Mouse (Mus musculus): Measurements from ENCODE around the gene Filip1. TPM values are rescaled to one million over a fixed set of nuclear protein-coding genes. Genes with fewer than 3 reads are reported as not detected.

The Filip1 gene
- total and polyA plus RNA-seq, 3 experiments = 0.71 to 1.5 (median 1.3) TPM

DNA sequence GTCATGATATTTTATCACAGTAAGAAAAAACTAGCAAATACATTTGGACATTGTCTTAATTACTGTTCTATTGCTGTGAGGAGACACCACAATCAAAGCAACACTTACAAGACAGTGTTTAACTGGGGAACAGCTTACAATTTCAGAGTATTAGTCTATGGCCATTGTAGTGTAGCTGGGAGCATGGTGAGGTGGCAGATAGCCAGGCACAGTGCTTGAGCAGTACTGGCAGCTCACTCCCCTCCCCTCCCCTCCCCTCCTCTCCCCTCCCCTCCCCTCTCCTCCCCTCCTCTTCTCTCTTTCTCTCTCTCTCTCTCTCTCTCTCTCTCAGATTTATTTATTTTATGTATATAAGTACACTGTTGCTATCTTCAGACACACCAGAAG, 25.3 kb upstream of the Filip1 start:
- H3K27me3 ChIP-seq (replicated peaks) = no peaks in the 10 kb centered on the region
- no peak for TF ChIP-seq GABPA (IDR thresholded peaks at IDR 0.05; ENCODE audit: insufficient replicate concordance, low read depth, low read length)
- H3K36me3 ChIP-seq (replicated peaks in 1 of 2; ENCODE audit: control insufficient read depth in 1 of 2, insufficient read depth in 1 of 2, low read length in 1 of 2) = no peaks in the 10 kb centered on the region
- H3K4me3 ChIP-seq (replicated peaks in 1 of 3; ENCODE audit: low read depth in 2 of 3, low read length in 2 of 3, poor library complexity in 1 of 3) = no peak overlapping the region
- dilution Hi-C loops (cut with MboI; ENCODE audit: extremely low pct_ligation_motif_present, extremely low pct_unique_long_range_greater_than_20kb, low sequenced_read_pairs) (no loop called here), in situ Hi-C loops (cut with MboI; ENCODE audit: low pct_ligation_motif_present, low pct_unique_long_range_greater_than_20kb, low sequenced_read_pairs) (no loop called here)
- H3K9ac ChIP-seq (ENCODE audit: insufficient read depth, low read depth) = no peak overlapping the region
- DNase-seq (ENCODE audit: extremely low read depth) = no peak
- H3K4me1 ChIP-seq (ENCODE audit: control insufficient read depth in 1 of 2, insufficient read depth in 2 of 2) = peaks cover 0 to 5% of the 10 kb centered on the region in 2 experiments; a peak in 2 of 4 replicates
- H3K79me2 ChIP-seq (replicated peaks; ENCODE audit: control insufficient read depth, extremely low read depth, insufficient read depth, poor library complexity, severe bottlenecking) = no peaks in the 10 kb centered on the region
- no peak overlapping the region for H3K4me2 ChIP-seq (ENCODE audit: insufficient read depth, low read depth, poor library complexity, severe bottlenecking)
- H3K27ac ChIP-seq (ENCODE audit: insufficient read depth, low read depth) = no peak overlapping the region
- peaks cover 4% of the 10 kb centered on the region for H3K9me3 ChIP-seq (replicated peaks; ENCODE audit: low read length)

DNA sequence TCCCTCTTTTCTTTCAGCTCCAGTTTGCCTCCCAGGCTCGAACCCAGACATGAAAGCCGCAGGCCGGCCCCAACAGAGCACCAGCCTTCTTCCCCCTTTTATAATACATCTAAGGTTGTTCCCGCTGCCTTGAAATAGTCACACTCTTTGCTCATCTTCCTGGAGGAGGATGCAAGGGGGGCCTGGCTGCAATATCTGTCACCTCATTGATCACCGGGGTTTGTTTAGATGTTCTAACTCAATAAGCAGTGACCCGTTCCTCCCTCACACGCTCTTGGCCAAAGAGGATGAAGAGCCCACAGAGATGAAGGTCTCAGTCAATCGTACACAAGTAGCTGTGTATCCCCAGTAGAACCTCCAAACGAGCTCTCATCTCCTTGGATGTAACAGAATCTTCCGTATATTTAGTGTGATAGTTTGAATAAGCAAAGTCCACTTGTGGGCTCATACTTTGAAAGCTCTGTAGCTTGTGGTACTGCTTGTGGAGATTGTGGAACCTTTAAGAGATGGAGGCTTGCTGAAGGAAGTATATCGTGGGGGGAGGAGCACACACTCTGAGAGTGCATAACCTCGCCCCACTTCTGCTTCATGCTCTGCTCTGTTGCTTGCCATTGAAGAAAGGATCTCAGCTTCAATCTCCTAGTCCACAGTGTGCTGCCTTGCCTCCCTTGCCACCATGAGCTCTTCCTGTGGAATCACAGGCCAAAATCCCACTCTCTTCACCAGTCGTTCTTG, 24.8 kb upstream of the Filip1 start:
- in situ Hi-C loops (cut with MboI; ENCODE audit: low pct_ligation_motif_present, low pct_unique_long_range_greater_than_20kb, low sequenced_read_pairs) = no loop called here
- dilution Hi-C loops (cut with MboI; ENCODE audit: extremely low pct_ligation_motif_present, extremely low pct_unique_long_range_greater_than_20kb, low sequenced_read_pairs) = no loop called here

DNA sequence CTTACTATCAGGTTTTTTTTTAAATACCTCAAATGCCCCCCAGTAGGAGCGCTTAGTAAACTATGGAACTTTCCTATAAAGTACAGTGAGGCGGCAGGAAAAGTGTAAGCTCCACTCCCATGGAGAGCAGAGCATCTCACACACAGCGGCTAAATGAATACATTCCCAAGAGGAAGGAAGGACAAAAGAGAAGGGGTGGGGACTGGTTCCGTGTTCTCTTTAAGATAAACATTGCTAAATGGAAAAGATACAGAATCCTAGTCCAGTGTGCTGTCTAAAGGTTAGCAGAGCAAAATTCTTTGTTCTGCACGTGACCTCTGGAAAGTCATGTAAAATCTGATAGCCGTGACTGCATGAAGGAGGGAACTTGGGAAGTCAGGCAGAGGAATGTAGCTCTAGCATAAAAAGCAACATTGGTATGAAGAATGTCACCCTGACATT, 13.9 kb upstream of the Filip1 start:
- dilution Hi-C loops (cut with MboI; ENCODE audit: extremely low pct_ligation_motif_present, extremely low pct_unique_long_range_greater_than_20kb, low sequenced_read_pairs) = no loop called here
- no peak for TF ChIP-seq NRF1 (IDR thresholded peaks at IDR 0.05; ENCODE audit: low read depth, low read length)

More for the DNA sequence above, 24.8 kb upstream of the Filip1 start:
- H3K4me2 ChIP-seq (ENCODE audit: insufficient read depth, low read depth, poor library complexity, severe bottlenecking) = no peak overlapping the region
- DNase-seq (ENCODE audit: extremely low read depth) = no peak
- H3K79me2 ChIP-seq (replicated peaks; ENCODE audit: control insufficient read depth, extremely low read depth, insufficient read depth, poor library complexity, severe bottlenecking) = no peaks in the 10 kb centered on the region
- H3K36me3 ChIP-seq (replicated peaks in 1 of 2; ENCODE audit: control insufficient read depth in 1 of 2, insufficient read depth in 1 of 2, low read length in 1 of 2) = no peaks in the 10 kb centered on the region
- TF ChIP-seq KAT2A (IDR thresholded peaks at IDR 0.05; ENCODE audit: insufficient replicate concordance, low read length) (no peak), GABPA (IDR thresholded peaks at IDR 0.05; ENCODE audit: insufficient replicate concordance, low read depth, low read length) (no peak), TBP (conservative IDR thresholded peaks at IDR 0.05; ENCODE audit: low read depth, low read length) (no peak), MYC (IDR thresholded peaks at IDR 0.05; ENCODE audit: low read depth, low read length) (no peak), UBTF (IDR thresholded peaks at IDR 0.05; ENCODE audit: low read depth, low read length) (no peak), RCOR1 (conservative IDR thresholded peaks at IDR 0.05; ENCODE audit: low read depth, low read length) (no peak), TCF12 (IDR thresholded peaks at IDR 0.05; ENCODE audit: low read depth, low read length) (no peak), JUND (conservative IDR thresholded peaks at IDR 0.05; ENCODE audit: low read depth, low read length) (no peak), MAFK (IDR thresholded peaks at IDR 0.05; ENCODE audit: insufficient replicate concordance, low read length) (no peak), USF2 (conservative IDR thresholded peaks at IDR 0.05; ENCODE audit: low read depth, low read length) (no peak)
- H3K4me3 ChIP-seq (replicated peaks in 1 of 3; ENCODE audit: low read depth in 2 of 3, low read length in 2 of 3, poor library complexity in 1 of 3) = no peak overlapping the region
- no peak overlapping the region for H3K27ac ChIP-seq (ENCODE audit: insufficient read depth, low read depth)
- H3K4me1 ChIP-seq (ENCODE audit: control insufficient read depth in 1 of 2, insufficient read depth in 2 of 2) = peaks cover 0 to 5% of the 10 kb centered on the region in 2 experiments; a peak in 2 of 4 replicates
- peaks cover 6% of the 10 kb centered on the region for H3K9me3 ChIP-seq (replicated peaks; ENCODE audit: low read length)
- H3K9ac ChIP-seq (ENCODE audit: insufficient read depth, low read depth) = no peak overlapping the region
- no peaks in the 10 kb centered on the region for H3K27me3 ChIP-seq (replicated peaks)

More for the DNA sequence above, 13.9 kb upstream of the Filip1 start:
- DNase-seq (ENCODE audit: extremely low read depth) = no peak
- no peak overlapping the region for H3K27ac ChIP-seq (ENCODE audit: insufficient read depth, low read depth)
- no peak overlapping the region for H3K4me2 ChIP-seq (ENCODE audit: insufficient read depth, low read depth, poor library complexity, severe bottlenecking)
- no peaks in the 10 kb centered on the region for H3K79me2 ChIP-seq (replicated peaks; ENCODE audit: control insufficient read depth, extremely low read depth, insufficient read depth, poor library complexity, severe bottlenecking)
- peaks cover 6% of the 10 kb centered on the region for H3K9me3 ChIP-seq (replicated peaks; ENCODE audit: low read length)
- no peaks in the 10 kb centered on the region for H3K27me3 ChIP-seq (replicated peaks)
- in situ Hi-C loops (cut with MboI; ENCODE audit: low pct_ligation_motif_present, low pct_unique_long_range_greater_than_20kb, low sequenced_read_pairs) = no loop called here
- no peaks in the 10 kb centered on the region for H3K36me3 ChIP-seq (replicated peaks in 1 of 2; ENCODE audit: control insufficient read depth in 1 of 2, insufficient read depth in 1 of 2, low read length in 1 of 2)
- no peak overlapping the region for H3K9ac ChIP-seq (ENCODE audit: insufficient read depth, low read depth)
- H3K4me3 ChIP-seq (replicated peaks in 1 of 3; ENCODE audit: low read depth in 2 of 3, low read length in 2 of 3, poor library complexity in 1 of 3) = no peak overlapping the region
- no peaks in the 10 kb centered on the region for H3K4me1 ChIP-seq (ENCODE audit: control insufficient read depth in 1 of 2, insufficient read depth in 2 of 2)

All from CH12.LX (cell line).